Mouse (Mus musculus) thymus, adult 2 months (tissue): ENCODE measurements around the gene Cytip.

ENCODE experiments used
- CTCF ChIP-seq: fragments of 200-500 bp; IDR thresholded peaks from 2 replicates; pipeline ENCODE4 v1.5.1; 2012; ENCODE audit warnings: mild to moderate bottlenecking, control low read depth, low read length, moderate library complexity, borderline replicate concordance; ENCODE audit not compliant: control insufficient read depth, poor library complexity, insufficient read depth; ENCODE audit errors: extremely low read depth
- POLR2A ChIP-seq: fragments of 200-500 bp; IDR thresholded peaks from 2 replicates; pipeline ENCODE4 v1.6.1; 2012; ENCODE audit warnings: mild to moderate bottlenecking, low read length, control low read depth, moderate library complexity; ENCODE audit not compliant: control insufficient read depth, poor library complexity, insufficient read depth; ENCODE audit errors: extremely low read depth

DNA sequence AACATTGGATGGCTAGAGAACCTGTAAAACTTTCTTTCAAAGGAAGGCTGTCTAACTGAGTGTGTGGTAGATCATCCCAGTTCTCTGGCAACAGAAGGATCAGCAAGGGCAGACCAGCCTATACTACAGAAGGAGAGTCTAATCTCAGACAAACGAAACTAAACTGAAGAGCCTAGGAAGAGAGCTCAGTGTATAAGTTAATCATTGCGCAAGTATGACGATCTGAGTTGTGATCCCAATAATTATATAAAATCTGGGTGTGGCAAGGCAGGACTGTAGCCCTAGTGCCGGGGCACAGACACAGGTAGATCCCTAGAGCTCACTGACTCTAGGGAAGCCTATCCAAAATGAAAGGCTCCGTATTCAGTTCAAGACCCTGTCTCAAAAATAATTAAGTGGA, 3.2 kb downstream of the Cytip start:
- TF ChIP-seq POLR2A (no peak), CTCF (no peak)
